Mouse (Mus musculus): ENCODE results near the gene Tmem265. TPM values are rescaled to one million over a fixed set of nuclear protein-coding genes. Genes with fewer than 3 reads are reported as not detected.
A peak's percentile ranks its signal among the peaks of the same experiment; 100 is the strongest.

Gene Tmem265
- polyA plus RNA-seq, 1 experiment from 2014 or later: 3.5 TPM

DNA sequence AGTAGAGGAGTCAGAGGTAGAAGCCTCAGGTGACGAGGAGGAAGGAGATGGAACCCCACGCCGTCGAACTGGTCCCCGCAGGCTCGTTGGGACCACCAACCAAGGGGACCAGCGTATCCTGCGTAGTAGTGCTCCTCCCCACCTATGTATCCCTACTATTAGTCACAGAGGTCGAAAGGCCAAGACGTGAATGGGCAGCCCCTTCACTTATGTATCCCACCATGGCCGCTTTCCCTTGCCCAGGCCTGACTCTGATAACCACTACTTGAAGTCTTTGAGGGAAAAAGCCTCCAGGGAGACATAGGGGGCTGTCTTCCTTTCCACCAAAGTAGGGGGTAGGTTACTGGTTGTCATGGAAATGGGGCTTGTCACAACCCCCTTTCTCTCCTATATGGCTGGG, 610 bp upstream of the Tmem265 start:
- Histone ChIP-seq H3K4me3 (no peak overlapping the region), H3K36me3 (peaks cover 90% of the 10 kb centered on the region), H3K4me2 (no peak overlapping the region), H3K9me3 (no peaks in the 10 kb centered on the region), H3K27ac (replicated peaks) (no peak overlapping the region), H3K4me1 (peaks cover 13% of the 10 kb centered on the region), H3K27me3 (replicated peaks) (no peaks in the 10 kb centered on the region), H3K9ac (no peak overlapping the region)
- no peak for ATAC-seq (ENCODE audit: extremely low read depth, insufficient number of reproducible peaks, low FRiP score, low TSS enrichment)
- WGBS: 89% methylated on average over 11 of the region's 11 CpGs

DNA sequence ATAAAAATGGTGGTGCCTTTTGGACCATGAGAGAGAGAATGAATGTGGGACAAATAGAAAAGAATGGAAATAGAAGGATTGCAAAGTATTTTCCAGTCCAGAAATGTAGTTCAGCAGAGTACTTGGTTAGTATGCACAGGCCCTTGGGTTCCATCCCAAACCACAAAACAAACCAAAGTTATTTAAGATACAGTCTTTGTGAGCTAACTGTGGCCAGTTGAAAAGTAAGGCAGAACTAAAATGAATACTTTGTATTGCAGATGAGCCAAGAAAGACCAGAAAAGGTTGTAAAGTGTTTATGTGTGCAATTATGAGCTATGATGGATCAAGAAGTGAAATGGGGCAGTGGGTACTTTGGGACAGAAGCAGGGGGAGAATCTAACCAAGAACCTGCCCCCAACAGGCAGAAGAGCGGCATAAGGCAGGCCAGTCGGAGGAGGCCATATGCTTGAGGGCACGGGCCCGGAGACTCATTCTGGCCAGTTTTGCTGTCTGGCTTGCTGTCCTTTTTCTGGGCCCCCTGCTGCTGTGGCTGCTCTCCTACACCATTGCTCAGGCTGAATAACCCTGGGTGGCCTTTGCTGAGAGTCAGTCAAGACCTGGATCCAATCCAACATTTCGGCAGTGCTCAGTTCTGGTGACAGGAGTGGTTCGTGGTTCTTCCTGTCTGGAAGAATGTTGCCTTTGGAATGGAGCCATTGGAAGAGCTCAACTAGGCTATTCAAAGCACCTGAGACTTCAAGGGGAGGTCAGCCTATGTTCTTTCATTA, 3.4 kb downstream of the Tmem265 start:
- Histone ChIP-seq H3K9me3 (no peaks in the 10 kb centered on the region), H3K4me1 (peaks cover 13% of the 10 kb centered on the region), H3K4me3 (no peak overlapping the region), H3K36me3 (peaks cover 82% of the 10 kb centered on the region), H3K9ac (no peak overlapping the region), H3K27me3 (replicated peaks) (no peaks in the 10 kb centered on the region), H3K27ac (replicated peaks) (peak overlapping the region; percentile 68), H3K4me2 (no peak overlapping the region)
- peak; percentile 46; the same call in 1 of the 2 replicates for ATAC-seq (ENCODE audit: extremely low read depth, insufficient number of reproducible peaks, low FRiP score, low TSS enrichment)
- WGBS: 64% methylated on average over 6 of the region's 6 CpGs

DNA sequence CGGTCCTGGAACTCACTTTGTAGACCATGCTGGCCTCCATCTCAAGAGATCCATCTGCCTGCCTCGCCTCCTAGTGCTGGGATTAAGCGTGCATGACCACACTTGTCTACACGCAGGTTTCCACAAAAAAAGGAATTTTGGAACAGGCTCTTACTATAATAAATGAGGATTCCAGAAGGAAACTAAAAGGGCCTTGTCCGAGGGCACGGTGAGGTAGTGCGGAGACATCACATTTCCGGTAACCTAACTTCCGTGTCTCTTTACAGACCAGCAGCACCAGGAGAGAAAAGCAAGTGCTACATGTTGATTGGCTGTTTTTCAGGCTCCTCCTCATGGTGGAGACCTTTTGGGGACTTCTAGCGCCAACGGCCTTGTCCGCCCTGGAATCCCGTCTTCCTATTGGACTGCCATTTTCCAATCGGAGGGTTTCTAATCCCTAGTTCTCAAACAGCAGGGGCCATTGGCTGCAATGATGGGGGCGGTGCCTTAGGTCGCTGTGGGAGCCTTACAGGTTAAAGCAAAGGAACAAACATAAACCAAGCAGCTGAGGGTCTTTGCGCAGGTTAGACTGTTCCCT, 11.8 kb downstream of the Tmem265 start, which contains the start of gene Phkg2:
TSS of gene Phkg2 (plus strand) at position 446 of the 577 bp plus-strand sequence.
- Histone ChIP-seq H3K4me1 (peaks cover 25% of the 10 kb centered on the region), H3K27ac (replicated peaks) (peak within 1 kb of the TSS; percentile 68), H3K9me3 (no peaks in the 10 kb centered on the region), H3K27me3 (replicated peaks) (no peaks in the 10 kb centered on the region), H3K4me3 (peak within 1 kb of the TSS; percentile 83), H3K36me3 (peaks cover 35% of the 10 kb centered on the region), H3K9ac (peak within 1 kb of the TSS; percentile 95), H3K4me2 (peak within 1 kb of the TSS; percentile 81)
- WGBS: under 1% methylated on average over 17 of the region's 17 CpGs
- peak; percentile 91 for ATAC-seq (ENCODE audit: extremely low read depth, insufficient number of reproducible peaks, low FRiP score, low TSS enrichment)

DNA sequence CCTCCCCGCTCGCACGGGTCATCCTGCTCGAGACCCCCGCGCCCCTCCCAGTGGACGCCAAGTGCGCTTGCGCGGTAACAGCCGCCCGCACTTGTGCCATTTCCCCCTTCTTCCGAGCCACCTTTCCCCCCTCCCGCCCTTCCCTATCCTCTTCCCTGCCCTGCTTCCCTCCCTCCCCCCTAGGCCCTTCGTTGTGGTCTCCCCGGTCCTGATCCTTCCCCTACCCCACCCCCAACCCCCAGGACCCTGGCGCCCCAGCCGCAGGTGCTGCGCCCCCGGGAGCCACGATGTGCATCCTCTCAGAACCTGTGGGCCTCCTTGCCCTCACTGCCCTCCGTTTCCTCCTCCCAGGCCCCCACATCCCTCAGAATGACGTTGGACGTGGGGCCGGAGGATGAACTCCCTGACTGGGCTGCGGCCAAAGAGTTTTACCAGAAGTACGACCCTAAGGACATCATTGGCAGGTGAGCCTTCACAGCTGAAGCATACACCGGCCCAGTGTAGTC, 12.4 kb downstream of the Tmem265 start:
- under 1% methylated on average over 28 of the region's 28 CpGs for WGBS
- no peaks in the 10 kb centered on the region for H3K9me3 ChIP-seq
- H3K9ac ChIP-seq: peak overlapping the region; percentile 95
- peaks cover 36% of the 10 kb centered on the region for H3K36me3 ChIP-seq
- peak overlapping the region; percentile 81 for H3K4me2 ChIP-seq
- H3K27me3 ChIP-seq (replicated peaks): no peaks in the 10 kb centered on the region
- H3K4me1 ChIP-seq: peaks cover 25% of the 10 kb centered on the region
- peak overlapping the region; percentile 62 for H3K27ac ChIP-seq (replicated peaks)
- peak overlapping the region; percentile 83 for H3K4me3 ChIP-seq
- 0 out of 2 replicates have a peak, but pooled peaks have one; percentile 9 for ATAC-seq (ENCODE audit: extremely low read depth, insufficient number of reproducible peaks, low FRiP score, low TSS enrichment)

DNA sequence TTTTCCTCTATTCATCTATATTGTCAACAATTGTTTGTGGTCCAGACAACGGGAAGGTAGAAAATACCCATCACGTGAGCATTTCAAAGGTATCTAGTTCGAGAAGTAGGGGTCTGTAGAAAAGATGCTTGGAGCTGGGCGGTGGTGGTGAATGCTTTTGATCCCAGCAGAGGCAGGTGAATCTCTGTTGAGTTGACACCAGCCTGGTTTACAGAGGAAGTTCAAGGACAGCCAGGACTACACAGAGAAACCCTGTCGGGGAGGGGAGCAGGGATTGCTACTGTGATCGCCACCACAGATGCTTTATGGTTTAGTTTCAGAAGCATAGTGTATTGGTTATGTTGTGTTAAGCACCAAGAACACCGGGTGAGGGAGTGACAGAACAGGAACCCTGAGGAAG, 12.9 kb downstream of the Tmem265 start:
- H3K36me3 ChIP-seq: peaks cover 36% of the 10 kb centered on the region
- peak overlapping the region; percentile 81 for H3K4me2 ChIP-seq
- no peaks in the 10 kb centered on the region for H3K27me3 ChIP-seq (replicated peaks)
- H3K9ac ChIP-seq: peak overlapping the region; percentile 95
- no peak for ATAC-seq (ENCODE audit: extremely low read depth, insufficient number of reproducible peaks, low FRiP score, low TSS enrichment)
- H3K4me1 ChIP-seq: peaks cover 25% of the 10 kb centered on the region
- H3K4me3 ChIP-seq: peak overlapping the region; percentile 83
- 13% methylated on average over 7 of the region's 7 CpGs for WGBS
- no peaks in the 10 kb centered on the region for H3K9me3 ChIP-seq
- peak overlapping the region; percentile 62 for H3K27ac ChIP-seq (replicated peaks)

DNA sequence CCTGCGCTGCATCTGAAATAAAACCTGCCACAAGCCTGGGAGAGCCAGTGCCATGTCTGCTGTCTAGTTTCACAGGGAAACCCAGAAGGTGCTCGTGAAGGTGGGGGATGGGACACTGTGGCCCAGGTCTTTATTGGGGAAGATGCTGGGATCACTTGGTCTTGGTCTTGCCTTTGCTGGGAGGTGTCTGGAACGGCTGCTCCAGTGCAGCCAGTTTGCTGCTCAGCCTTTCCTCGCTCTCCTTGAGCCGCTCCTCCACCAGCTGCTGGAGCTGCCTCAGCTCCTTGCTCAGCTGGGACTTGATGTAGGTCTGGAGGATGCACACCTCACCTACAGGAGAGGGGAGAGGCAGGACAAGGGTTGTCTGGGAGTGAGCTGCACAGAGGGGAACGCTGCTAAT, 22.1 kb downstream of the Tmem265 start:
- WGBS: 84% methylated on average over 6 of the region's 6 CpGs
- no peak overlapping the region for H3K4me2 ChIP-seq
- H3K4me1 ChIP-seq: peaks cover 9% of the 10 kb centered on the region
- H3K27me3 ChIP-seq (replicated peaks): no peaks in the 10 kb centered on the region
- no peaks in the 10 kb centered on the region for H3K9me3 ChIP-seq
- no peak overlapping the region for H3K27ac ChIP-seq (replicated peaks)
- H3K36me3 ChIP-seq: peaks cover 67% of the 10 kb centered on the region
- no peak overlapping the region for H3K9ac ChIP-seq
- H3K4me3 ChIP-seq: no peak overlapping the region
- no peak for ATAC-seq (ENCODE audit: extremely low read depth, insufficient number of reproducible peaks, low FRiP score, low TSS enrichment)

DNA sequence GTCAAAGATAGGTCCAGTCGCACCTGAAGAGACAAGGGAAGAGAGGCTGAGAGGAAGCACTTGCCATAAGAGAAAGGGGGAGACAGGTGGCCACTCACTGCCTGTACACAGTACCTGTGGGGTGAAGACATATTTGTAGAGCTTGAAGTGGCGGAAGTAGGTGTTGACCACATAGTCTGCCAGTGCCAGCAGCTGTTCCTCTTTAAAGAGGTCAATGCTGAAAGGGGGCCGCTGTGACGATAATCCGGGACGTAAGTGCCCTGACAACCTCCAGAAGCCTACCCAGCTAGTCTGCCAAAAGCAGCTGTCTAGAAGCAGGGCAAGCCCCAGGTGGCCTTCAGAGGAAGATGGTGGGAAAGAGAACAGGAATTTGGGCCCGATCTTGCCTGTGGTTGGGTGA, 23.8 kb downstream of the Tmem265 start:
- peaks cover 58% of the 10 kb centered on the region for H3K36me3 ChIP-seq
- no peak for ATAC-seq (ENCODE audit: extremely low read depth, insufficient number of reproducible peaks, low FRiP score, low TSS enrichment)
- WGBS: 75% methylated on average over 7 of the region's 7 CpGs
- H3K9ac ChIP-seq: no peak overlapping the region
- peaks cover 18% of the 10 kb centered on the region for H3K4me1 ChIP-seq
- H3K9me3 ChIP-seq: no peaks in the 10 kb centered on the region
- H3K4me2 ChIP-seq: no peak overlapping the region
- no peak overlapping the region for H3K4me3 ChIP-seq
- H3K27me3 ChIP-seq (replicated peaks): no peaks in the 10 kb centered on the region
- no peak overlapping the region for H3K27ac ChIP-seq (replicated peaks)

DNA sequence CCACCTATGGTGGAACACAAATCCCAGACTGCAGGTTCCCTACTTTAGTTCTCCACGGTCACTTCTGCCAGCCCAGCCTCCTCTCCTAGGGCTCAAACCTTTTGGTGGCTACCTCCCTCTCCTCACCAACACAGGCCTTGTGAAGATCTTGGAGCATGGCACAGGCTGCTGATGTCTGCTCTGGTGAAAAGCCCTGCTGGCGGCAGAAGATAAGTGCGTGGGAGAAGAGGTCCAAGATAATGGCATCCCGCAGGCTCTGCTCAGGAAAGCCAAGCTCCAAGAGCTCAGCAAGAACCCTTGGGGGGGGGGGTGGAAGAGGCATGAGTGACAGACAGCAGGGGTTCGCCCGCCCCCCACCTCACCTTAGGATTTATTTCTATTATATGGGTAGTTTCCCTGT, 25.0 kb downstream of the Tmem265 start:
- 69% methylated on average over 6 of the region's 6 CpGs for WGBS
- Histone ChIP-seq H3K27me3 (replicated peaks) (no peaks in the 10 kb centered on the region), H3K4me1 (peaks cover 18% of the 10 kb centered on the region), H3K4me3 (no peak overlapping the region), H3K9ac (no peak overlapping the region), H3K4me2 (no peak overlapping the region), H3K36me3 (peaks cover 57% of the 10 kb centered on the region), H3K9me3 (no peaks in the 10 kb centered on the region), H3K27ac (replicated peaks) (no peak overlapping the region)
- ATAC-seq (ENCODE audit: extremely low read depth, insufficient number of reproducible peaks, low FRiP score, low TSS enrichment): no peak

DNA sequence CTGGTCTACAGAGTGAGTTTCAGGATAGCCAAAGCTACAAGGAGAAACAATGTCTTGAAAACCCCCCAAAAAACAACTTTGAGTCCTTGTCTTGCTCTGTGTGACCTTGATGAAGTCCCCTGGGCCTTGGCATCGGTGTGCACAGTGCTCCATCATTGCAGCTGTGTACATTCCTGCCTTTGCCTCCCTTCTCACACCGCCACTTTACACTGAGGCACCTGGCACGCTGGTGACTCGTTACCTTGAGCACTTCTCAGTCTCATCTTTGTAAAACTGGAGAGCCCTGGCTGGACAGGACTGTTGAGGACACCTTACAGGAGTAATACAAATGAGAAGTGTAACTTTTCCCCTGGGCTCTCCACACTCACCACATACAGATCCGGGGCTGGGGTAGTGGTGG, 26.0 kb downstream of the Tmem265 start:
- Histone ChIP-seq H3K27me3 (replicated peaks) (no peaks in the 10 kb centered on the region), H3K9me3 (no peaks in the 10 kb centered on the region), H3K27ac (replicated peaks) (peak overlapping the region; percentile 76; the same call in 1 of the 2 replicates), H3K9ac (peak overlapping the region; percentile 80), H3K36me3 (peaks cover 57% of the 10 kb centered on the region), H3K4me1 (peaks cover 18% of the 10 kb centered on the region), H3K4me3 (peak overlapping the region; percentile 96), H3K4me2 (peak overlapping the region; percentile 87)
- ATAC-seq (ENCODE audit: extremely low read depth, insufficient number of reproducible peaks, low FRiP score, low TSS enrichment): no peak
- WGBS: 61% methylated on average over 5 of the region's 5 CpGs

DNA sequence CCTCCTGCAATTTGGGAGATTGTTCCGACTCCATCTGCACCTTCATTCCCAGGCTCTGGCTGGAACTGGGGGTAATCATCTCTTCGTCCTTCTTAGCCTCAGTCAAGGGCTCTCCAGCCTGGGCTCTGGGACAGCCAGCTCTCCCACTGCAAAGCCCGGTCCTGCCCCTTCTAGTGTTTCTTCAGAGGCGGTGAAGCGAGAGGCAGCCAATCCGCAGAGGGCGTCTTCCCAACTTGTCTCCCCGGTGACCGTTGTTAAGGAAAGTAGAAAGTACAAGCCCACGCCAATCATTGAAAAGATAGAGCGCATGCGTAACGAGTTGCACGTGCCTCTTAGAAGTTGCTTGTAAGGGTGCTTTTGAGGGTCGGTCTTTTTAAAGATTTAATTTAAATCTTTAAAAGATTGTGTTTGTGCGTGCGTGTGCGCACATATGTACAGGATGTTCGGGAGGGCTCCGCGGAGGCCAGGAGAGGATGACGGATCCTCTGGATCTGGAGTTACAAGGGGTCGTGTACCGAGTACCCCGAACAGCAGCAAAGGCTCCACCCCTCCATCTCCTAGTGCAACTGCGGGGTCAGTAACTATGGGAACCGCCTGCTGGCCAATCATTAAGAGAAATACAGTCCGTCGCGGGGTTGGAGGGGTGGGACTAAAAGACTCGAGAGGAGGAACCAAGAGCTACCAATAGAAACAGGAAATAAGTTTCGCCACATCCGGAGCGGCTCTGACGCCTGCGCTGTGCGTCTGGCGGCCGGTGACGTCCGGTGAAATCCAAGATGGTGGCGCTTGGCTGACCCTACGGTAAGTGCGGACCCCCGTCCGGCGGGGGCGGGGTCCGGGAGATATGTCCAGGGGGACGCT, 27.1 kb downstream of the Tmem265 start, which contains the start of the genes Ccdc189 and Rnf40:
TSS of gene Ccdc189 (minus strand) at position 585 of the 861 bp plus-strand sequence.
TSS of gene Rnf40 (plus strand) at position 757 of the 861 bp plus-strand sequence.
- peak within 1 kb of the TSS; percentile 76 for H3K27ac ChIP-seq (replicated peaks)
- H3K4me1 ChIP-seq: peaks cover 18% of the 10 kb centered on the region
- peaks cover 57% of the 10 kb centered on the region for H3K36me3 ChIP-seq
- H3K9me3 ChIP-seq: no peaks in the 10 kb centered on the region
- peak within 1 kb of the TSS; percentile 96 for H3K4me3 ChIP-seq
- no peaks in the 10 kb centered on the region for H3K27me3 ChIP-seq (replicated peaks)
- H3K9ac ChIP-seq: peak within 1 kb of the TSS; percentile 97
- under 1% methylated on average over 50 of the region's 50 CpGs for WGBS
- peak; percentile 96 for ATAC-seq (ENCODE audit: extremely low read depth, insufficient number of reproducible peaks, low FRiP score, low TSS enrichment)
- H3K4me2 ChIP-seq: peak within 1 kb of the TSS; percentile 87

DNA sequence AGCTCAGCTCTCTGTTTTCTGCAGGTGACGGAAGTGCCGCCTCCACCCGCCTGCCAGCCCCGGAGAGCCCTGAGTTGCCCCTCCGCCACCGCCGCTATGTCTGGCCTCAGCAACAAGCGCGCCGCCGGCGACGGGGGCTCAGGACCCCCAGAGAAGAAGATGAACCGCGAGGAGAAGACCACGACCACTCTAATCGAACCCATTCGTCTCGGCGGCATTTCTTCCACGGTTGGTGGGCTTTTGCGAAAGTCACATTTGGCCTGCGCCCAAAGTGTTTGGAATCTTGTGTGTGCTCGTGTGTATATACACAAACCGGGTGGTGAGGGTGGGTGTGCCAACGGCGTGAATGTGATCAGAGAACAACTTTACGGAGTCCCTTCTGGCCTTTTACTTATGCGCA, 27.7 kb downstream of the Tmem265 start:
- peaks cover 57% of the 10 kb centered on the region for H3K36me3 ChIP-seq

More for the DNA sequence above, 27.7 kb downstream of the Tmem265 start:
- Histone ChIP-seq H3K4me1 (peaks cover 18% of the 10 kb centered on the region), H3K27me3 (replicated peaks) (no peaks in the 10 kb centered on the region), H3K4me2 (peak overlapping the region; percentile 87), H3K9ac (peak overlapping the region; percentile 97), H3K9me3 (no peaks in the 10 kb centered on the region), H3K4me3 (peak overlapping the region; percentile 96), H3K27ac (replicated peaks) (peak overlapping the region; percentile 58)
- 4% methylated on average over 29 of the region's 29 CpGs for WGBS
- ATAC-seq (ENCODE audit: extremely low read depth, insufficient number of reproducible peaks, low FRiP score, low TSS enrichment): no peak
